Mouse (Mus musculus) granulocyte monocyte progenitor cell, adult 5-6 weeks (primary cell): ENCODE measurements around the gene Esr1. TPM values are rescaled to one million over a fixed set of nuclear protein-coding genes. Genes with fewer than 3 reads are reported as not detected.
"Not testable (repeated sequence)": the region's sequence is repeated elsewhere in the genome, so short reads cannot be mapped to it uniquely, and the experiment has no call there.

ENCODE experiments used
- ATAC-seq: replicated peaks from 2 replicates; pipeline ENCODE4 v1.8.0; 2016; ENCODE audit warnings: mild to moderate bottlenecking, moderate TSS enrichment, inconsistent platforms; ENCODE audit not compliant: poor library complexity, severe bottlenecking
- total RNA-seq, 2 experiments: library from RNA; stranded (forward) in 1 of 2; stranded (reverse) in 1 of 2; fragments of 200-712, 200-1000 nt in 1 of 2; fragments of >200 nt in 1 of 2; fragmentation: Nextera tagmentation in 1 of 2; gene quantifications; 2 replicates each; pipeline ENCODE4 v1.2.3; 2014 to 2017

Gene Esr1
- total RNA-seq, 2 experiments from 2014 or later, result 14.8 to 18.2 TPM

DNA sequence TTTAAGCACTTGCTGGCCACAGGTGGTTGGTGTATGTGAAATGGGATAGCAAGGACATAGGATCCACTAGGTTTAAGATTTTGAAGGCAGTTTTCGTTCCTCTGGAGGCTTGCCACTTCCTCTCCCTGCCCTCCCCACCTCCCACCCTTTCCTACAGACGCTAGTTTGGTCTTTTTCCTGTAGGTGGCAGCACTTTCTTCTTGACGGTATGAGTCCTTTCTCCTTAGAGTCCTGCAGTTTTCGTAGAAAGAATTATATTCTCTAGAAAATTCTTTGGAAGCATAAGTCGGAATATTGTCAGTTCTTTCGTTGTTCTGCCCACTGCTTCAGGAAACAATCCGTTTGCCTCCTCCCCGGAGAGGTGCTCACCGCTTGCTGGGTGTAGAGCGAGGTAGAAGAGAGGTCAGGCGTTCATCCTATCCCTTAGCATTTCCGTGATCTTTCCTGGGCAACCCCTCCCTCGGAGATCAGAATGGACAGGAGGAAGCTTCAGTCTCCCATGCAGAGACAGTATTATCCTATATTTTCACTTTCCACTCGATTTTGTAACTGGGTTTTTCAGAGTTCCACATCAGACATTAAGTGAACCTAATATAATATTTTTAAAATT, 63.7 kb downstream of the Esr1 start:
- ATAC-seq, result peak; percentile 97

DNA sequence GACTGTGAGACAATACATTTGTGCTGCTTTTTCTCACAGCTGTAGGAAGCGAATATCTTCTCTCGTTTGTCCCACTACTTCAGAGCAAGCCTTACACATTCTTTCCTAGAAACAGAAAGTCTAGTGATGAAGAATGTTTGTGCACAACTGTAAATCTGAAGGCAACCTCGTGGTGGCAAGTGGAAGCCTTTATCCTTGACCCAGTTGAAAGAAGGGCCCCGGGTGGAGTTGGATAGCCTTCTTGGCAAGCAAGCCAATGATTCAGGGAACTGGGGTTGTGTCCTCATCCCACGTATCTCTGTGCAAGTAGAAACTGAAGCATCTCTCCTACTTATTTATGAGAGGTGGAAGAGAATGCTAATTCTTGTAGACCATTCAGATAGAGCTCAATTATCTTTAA, 71.7 kb downstream of the Esr1 start:
- no peak for ATAC-seq

DNA sequence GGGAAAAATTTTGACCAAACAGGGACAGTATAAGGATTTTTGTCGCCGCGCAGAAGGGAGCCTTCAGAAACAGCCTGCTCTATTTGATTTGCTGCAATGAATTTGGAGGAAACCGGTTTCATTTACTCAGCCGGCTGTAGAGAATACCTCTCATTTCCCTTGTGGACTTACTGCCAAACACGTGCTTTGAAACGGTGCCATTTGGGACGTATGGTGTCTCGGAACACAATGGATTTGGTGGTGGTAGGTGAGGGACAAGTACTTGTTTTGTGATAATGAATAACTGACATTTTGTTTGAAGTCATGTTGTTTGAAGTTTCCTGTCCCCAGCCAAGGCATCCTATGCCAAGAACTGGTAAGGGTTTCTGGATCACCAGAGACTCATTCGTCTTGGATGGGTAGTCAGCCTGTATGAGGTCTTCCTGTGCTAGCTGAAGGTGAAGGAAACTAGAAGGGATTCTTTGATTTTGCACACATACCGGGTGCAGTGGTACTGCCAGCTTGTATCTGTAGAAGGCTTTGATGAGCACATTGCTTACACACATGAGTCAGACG, 72.4 kb downstream of the Esr1 start:
- ATAC-seq, result no peak

DNA sequence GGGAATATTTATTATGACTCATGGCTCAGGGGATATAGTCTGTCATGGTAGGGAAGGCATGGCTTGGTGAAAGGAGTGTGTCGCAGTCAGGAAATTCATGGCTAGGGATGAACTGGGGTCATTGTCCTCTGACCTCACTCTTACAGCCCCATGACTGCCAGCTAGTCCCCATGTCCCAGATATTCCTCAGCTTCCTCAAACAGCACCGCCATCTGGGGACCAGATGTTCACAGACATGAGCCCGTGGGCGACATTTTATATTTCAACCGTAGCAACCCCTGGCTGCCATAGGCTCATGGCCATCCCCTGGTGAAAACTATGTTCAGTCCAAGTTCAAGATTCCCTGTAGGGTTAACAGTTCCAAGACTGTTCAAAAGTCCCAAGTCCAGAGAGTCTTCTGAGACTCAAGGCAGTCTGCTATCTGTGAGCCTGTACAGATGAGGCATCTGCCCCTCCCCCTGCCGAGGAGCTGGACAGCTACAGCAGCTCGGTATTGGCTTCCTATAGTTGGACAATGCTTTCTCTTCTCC, 83.0 kb downstream of the Esr1 start:
- ATAC-seq, result no peak

DNA sequence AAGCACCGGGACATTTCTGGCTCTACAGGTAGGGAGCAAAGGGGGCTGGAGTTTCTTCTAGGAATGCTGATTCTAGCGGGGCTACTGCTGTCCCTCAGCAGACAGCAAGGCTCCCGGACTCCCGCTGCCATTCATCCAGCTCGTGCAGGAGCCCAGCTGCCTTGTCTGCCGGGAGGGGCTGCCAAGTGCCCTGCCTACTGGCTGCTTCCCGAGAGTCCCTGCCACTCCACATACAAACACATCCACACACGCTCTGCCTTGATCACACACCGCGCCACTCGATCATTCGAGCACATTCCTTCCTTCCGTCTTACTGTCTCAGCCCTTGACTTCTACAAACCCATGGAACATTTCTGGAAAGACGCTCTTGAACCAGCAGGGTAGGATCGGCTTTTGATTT, 98.5 kb downstream of the Esr1 start:
- ATAC-seq, result no peak

DNA sequence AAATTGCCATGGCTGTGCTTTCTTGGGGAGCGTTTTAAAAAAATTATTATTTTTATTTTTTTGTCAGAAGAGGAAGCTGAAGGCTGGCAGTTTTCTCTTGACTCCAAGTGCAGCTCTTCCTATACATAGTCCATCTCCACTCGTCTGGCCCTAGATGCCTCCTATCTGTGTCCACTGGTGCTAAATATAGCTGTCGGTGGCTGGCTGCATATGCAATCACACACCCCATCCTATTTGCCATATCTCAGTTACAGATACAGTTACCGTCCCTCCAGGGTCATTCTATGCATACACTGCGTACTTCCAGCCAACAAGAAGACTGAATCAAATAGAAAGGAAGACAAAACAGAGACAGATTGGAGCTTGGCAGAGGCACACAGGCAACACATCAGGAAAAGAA, 100.0 kb downstream of the Esr1 start:
- ATAC-seq, result no peak

DNA sequence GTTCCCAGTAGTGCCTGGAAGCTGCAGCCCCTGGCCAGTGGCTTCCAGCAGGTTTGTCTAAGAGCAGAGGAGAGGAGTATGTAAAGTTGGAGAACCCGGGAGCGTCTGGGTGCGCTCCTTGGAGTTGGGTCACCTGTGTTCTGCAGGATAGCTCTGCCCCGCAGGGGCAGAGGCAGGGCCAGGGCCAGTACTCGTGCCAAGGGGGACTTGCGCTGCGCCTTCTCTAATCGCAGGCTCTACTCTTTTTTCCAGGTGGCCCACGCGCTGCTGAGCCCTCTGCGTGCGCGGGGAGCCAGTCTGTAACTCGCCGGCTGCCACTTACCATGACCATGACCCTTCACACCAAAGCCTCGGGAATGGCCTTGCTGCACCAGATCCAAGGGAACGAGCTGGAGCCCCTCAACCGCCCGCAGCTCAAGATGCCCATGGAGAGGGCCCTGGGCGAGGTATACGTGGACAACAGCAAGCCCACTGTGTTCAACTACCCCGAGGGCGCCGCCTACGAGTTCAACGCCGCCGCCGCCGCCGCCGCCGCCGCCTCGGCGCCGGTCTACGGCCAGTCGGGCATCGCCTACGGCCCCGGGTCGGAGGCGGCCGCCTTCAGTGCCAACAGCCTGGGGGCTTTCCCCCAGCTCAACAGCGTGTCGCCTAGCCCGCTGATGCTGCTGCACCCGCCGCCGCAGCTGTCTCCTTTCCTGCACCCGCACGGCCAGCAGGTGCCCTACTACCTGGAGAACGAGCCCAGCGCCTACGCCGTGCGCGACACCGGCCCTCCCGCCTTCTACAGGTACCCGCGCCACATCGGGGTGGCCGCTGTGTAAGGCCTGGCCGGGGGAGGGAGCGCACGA, 100.9 kb downstream of the Esr1 start:
- ATAC-seq, result peak; percentile 44

DNA sequence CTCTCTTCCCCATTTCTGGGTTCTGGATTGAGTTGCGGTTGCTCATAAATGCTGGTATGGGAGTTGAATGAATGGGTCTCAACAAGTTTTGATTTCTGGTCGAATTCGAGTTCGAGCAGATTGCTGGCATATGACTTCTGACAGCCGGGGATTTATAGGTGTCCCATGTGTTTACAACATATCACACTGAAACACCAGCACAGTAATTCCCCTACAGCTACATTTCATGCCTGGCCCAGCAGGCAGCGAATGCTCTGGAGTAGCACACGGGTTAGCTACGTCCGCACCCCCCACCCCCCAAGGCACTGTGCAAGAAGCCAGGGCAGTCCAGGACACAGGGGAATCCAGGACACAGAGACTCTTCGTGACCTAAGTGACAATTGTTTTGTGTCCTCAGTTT, 102.0 kb downstream of the Esr1 start:
- no peak for ATAC-seq

DNA sequence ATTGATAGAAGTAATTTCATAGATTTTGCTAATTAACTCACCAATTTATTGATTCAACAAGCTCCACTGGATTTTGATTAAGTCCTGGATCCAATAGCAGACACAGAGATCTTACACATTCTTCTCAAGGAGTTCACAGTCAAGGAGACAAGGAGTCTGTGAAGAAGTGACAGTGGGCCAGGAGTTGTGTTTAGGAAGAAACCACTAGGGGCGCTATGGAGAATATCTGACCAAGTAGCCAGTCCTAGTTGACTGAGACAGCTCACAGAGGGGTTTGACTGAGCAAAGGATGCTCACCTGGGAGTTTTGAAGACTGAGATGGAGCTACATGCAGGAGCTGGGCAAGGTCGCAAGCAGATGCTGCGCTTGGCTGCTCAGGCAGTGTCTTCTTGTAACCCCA, 113.5 kb downstream of the Esr1 start:
- ATAC-seq, result no peak

DNA sequence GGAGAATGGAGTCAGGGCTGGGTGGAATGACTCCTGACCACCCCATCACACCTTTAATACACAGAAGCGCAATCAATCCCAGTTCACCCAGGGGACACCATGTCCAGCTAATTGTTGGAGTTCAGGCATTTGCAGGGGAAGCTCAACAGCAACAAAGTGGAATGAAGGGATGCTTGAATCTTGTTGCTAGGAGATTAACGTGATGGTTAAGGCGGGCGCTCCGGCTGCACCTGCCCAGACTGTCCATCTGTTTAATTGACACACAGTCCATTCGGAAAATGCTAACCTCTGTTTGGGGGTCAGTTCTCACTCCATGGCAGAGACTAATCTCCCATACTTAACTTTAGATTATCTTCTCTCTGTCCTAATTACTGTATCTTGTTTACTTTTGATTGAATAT, 114.7 kb downstream of the Esr1 start:
- ATAC-seq, result no peak

DNA sequence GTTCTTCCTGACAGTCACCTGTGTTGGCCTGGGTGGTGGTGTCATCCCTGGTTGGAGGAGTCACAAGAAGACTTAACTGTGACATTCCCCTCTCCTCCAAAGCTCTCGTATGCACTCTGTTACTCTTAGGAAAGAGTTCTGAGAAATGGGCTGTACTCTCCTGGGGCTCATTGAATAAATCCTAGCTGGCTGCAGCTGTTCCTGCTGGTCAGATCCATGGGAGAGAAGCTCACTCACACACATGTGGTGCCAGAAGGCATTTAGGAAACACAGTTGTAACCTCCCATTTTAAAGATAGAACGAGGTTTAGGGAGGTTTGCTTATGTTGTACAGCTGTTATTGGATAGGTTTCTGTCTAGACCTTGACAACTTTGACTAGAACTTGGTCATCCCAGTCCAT, 120.9 kb downstream of the Esr1 start:
- no peak for ATAC-seq

DNA sequence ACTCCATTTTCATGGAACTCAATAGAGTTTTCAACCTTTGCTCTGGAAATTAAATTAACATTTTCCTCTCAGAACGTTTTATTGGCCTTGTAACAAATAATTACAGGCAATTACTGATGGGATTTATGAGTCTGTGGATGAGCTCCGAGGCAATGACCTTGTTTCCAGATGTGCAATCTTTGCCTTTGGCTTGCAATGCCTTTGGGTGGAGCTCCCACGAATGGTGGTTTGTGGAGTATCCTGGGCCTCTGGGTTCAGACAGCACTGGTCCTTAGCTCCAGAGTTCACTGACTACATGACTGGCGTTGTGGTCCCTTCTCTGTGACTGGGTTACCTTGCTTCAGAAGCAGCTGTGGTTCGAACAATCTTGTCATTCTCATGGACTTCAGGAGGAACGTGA, 122.6 kb downstream of the Esr1 start:
- no peak for ATAC-seq

DNA sequence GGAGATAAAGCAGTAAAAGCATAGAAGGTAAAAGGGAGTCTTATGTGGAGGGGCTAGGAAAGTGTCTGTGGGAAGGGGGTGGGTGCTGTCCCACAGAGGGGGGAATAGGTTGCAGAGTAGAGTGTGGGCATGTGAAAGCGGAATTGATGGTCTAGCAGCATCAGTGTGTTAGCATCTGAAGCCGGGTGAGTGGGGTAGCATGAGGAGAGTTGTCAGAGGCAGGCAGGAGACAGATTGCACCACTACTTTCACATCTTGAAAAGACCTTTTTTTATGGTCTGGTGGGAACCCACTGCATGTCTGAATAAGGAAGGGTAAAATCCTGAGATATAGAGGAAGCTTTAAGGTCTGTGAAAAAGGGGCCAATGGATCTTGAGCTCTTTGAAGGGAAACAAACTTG, 123.5 kb downstream of the Esr1 start:
- peak; percentile 98 for ATAC-seq

DNA sequence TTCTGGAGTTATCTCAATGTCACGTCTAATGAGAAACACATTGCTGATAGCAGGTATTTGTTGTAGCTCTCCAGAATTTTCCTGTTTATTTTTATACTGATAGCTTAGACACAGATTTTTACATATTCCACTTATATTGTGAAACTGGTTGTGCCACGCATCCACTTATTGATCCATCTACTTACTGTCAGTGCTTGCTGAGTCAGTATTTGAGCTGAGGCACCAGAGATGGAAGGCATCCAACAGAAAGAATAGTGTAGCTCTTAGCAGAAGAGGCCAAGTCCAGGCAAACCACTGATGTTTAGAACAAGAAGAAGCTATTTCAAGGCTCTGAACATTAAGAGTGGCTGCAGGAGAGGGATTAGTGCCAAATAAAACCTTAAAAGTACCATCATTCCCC, 126.9 kb downstream of the Esr1 start:
- ATAC-seq, result no peak

DNA sequence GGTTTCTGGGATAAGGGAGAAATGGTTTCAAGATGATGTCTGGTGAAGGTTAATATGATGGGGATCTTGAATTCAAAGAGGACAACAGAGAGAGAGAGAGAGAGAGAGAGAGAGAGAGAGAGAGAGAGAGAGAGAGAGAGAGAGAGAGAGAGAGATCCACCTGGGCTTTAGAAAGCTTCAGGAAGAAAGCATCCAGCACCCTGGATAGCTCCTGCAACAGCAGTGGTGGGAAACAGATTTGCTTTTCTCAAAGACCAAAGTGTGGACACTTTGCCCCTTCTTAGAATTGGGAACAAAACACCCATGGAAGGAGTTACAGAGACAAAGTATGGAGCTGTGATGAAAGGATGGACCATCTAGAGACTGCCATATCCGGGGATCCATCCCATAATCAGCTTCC, 139.7 kb downstream of the Esr1 start:
- ATAC-seq, result not testable (repeated sequence)

DNA sequence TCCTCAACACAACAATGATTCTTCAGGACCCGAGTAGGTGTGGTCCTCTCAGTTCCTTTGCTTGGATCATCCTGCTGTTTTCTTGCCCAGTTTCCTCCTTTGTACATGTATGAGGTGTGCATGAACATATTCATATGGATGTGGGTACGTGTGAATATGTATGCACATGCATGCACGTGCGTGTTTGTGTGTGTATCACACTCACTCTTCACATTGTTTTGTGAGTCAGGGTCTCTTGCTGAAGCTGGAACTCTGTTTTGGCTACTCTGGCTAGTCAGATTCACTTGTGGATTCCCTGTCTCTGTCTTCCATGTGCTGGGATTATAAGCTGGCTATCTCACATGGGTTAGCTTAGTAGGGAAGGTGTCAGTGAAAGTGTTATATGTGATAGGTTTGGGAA, 141.6 kb downstream of the Esr1 start:
- ATAC-seq, result no peak

DNA sequence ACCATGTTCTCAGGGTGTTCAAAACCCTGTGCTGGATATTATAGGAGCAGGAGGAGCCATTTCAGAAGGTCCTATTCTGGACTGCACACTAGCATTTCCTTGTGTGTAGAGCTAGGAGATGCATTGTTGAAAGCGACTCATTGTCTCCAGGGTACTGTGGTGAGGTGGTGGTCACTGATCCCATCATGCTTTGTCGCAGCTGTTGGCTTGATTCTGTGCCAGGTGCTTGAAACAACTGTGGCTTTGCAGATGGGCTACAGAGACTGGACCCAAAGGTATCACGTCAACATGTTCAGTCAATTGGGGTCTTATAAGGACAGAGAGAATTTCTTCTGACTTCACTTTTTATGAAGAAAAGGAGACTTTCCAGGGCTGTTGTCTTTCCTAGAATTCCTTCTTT, 164.1 kb downstream of the Esr1 start:
- ATAC-seq, result no peak

DNA sequence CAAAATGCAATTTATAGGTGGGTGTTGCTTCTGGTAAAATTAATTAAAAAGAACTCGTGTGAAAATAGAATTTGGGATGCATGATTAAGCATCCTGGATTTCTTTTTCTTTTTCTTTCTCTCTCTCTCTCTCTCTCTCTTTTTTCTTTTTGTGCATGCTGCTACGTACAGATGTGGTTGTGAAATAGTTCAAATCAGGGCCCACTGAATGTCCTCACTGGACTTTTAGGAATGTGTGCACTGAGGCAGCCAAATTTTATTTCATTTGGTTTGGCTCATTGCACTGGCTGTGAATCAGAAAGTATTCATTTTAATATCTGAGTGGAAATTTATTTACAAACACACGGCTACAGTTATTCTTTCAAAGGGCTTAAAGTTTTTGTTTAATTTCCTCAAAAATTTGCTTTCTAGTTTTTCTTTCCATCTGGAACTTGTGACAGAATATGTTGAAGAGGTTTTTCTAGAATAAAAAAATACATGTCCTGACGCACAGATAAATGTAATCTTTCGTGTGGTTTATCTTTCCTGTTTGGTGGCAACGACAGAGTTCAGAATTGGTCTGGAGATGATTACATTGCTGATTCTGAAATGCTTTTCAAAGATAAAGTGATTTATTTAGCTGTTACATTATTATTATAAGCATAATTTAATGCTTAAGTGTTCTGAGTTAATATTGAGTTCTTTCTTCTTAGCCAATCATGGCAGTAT, 164.8 kb downstream of the Esr1 start:
- ATAC-seq, result no peak

DNA sequence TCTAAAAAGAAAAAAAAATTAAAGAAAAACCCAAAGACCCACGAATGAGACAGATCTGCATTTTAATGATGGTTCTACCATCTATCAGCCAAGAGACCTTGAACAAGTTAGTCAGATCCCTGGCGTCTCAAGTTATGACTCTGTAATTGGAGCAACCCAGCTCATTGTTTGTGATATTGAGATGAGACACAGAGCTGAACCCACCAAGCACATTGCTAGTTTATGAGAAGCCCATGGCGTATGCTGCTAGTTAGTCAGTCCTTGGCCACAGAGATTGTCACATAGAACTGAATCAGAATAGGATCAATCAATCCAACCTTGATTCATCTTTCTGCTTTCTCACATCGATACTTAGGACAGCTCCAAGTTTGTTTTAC, 165.3 kb downstream of the Esr1 start:
- no peak for ATAC-seq

DNA sequence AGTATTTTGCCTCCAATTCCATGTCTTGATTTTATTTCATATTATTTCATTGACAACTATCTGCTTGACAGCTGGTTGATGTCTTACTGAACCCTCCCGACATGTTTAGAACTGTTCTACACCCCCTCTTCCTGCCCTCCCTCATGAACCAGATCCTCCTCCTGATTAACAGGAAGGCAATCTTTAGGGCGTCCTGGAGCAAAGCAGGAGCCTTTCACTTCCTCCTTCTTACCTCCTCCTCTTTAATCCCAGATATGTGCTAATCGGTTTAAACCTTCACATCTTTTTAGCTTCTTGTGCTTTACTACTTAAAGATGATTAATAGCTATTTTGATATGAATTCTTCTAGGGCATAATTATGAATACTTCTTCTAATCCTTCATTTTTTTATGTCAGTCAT, 166.6 kb downstream of the Esr1 start:
- ATAC-seq, result peak; percentile 97

DNA sequence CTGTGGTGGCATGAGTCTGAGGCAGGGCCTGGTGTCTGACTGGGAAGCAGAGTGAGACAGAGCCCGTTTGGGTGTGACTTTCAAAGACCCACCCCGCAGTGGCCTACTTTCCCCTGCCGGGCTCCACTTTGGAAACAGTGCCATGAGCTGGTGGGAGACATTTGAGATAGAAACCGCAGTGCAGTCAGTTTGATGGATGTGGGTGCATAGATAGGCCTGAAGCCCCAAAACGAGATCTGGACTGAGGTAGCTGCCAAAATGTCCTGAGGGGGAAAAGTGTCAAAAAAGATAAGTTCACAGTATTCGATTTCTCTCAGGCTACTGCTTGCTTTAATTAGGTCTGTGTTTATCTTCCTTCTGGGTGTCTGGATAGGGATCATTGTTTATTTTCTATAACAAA, 169.5 kb downstream of the Esr1 start:
- no peak for ATAC-seq
